Mouse (Mus musculus) mammary gland, adult 2 months (tissue): ENCODE data around the gene D17H6S53E. TPM values are rescaled to one million over a fixed set of nuclear protein-coding genes. Genes with fewer than 3 reads are reported as not detected.

Source experiments
- polyA plus RNA-seq: library from polyadenylated mRNA; depleted of rRNA; stranded (reverse); fragments of >200 nt; gene quantifications from 2 replicates; pipeline ENCODE4 v1.2.3, GENCODE M21; 2012; ENCODE audit warnings: low replicate concordance; rRNA removed

The D17H6S53E gene
- polyA plus RNA-seq, result 8.7 and 9.2 TPM in 2 replicates

DNA sequence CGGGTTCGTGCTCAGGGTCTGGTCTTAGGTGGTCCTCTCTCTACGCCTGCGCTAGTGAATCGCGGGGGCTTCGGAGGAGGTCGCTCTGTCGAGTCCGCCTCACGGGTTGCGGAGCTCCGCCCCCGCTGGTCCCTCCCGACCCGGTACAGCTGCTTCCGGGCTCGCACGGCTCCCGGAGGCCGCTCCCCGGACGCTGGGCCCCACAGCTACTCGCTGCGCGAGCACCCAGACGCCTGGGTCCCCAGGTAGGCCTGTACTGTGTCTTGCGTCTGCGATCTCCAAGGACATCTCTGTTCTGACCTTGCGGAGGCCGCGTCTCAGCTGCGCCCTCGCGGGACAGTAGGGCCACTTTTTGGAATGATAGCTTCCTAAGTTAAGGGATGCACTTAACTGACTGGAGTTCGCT is at the start of gene D17H6S53E:
D17H6S53E (plus strand) TSS at position 168 of the 406 bp plus-strand sequence.

DNA sequence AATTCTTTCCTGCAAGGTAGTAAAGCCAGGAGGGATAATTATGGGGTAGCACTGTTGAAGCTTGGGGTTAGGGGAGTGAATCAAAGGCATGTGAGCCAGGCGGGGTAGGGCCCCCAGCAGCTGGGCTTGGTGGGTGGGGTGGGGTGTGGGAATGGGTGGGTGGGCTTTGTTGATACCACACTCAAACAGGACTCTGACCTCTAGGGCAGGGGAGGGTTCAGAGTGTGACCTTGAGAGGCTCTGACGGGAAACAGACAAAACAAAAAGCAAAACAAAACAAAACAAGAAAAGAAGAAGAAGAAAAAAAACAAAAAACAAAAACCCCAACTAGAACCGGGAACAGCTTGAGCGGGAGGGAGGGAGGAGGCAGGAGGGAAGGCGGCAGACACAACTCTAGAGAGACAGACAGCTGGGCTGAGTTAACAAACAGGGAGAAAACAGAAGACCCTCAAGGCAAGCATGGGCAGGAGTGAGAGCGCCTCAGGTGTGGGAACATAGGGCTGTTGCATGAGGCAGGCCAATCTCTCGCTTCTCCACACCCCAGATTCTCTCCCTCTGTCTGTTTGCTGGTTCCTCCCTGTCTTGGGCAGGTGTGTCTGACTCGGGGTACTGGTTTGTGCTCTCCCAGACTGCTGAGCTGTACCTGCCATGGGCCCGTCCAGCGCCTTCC is 49.5 kb upstream of the D17H6S53E start, which contains the start of gene Ly6g6e:
Ly6g6e (plus strand) TSS at position 396 of the 670 bp plus-strand sequence.

DNA sequence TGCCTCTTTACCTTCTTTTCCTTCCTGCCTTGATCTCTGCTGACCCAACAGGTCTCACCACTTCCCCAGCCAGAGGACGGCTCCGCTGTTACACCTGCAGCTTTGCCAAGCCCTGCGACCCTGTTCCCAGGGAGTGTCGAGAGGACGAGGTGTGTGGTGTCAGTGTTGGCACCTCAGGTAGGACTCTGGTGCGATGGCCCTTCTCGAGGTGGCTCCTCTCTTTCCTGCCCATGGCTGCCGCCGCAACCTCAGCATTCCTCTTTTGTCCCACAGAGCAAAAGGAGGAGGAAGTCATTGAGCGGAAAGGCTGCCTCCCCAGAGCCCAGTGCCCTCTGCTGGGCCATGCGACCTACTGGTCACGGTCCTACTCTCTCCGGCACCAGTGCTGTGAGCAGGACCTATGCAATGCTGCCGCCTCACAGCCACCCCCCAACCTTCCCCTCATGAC is 48.4 kb upstream of the D17H6S53E start, which contains the start of gene Ly6g6d:
Ly6g6d (minus strand) TSS at position 280 of the 448 bp plus-strand sequence.

DNA sequence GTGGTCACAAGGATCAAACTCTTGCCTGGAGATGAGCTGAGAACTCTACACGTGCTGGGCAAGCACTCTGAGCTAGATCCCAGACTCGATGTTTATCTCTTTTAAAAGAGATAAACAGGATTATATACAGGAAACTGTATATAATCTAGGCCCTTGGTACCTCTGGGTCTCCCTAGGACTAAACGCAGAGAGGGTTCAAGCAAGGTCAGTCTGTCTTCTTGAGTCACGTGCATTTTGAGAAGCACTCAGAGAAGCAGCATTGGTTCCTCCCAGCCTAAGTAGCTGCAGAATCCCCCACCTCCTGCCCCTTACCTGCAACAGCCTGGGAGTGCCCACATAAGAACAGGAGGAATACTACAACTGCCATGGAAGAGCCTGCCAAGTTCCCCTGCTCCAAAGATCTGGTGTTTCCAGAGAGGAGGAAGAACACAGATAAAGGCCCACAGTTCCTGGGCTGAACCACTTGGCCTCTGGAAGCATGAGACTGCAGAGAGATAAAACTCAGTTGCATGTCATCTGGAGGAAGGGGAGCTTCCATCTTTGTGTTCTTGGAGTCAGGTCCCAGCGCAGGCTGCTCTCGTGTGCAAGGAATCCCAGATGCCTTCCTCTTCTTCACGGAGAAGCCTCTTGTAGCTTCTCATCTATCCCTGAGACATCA is 40.8 kb upstream of the D17H6S53E start, which contains the start of gene Ly6g6f:
Ly6g6f (minus strand) TSS at position 403 of the 658 bp plus-strand sequence.

DNA sequence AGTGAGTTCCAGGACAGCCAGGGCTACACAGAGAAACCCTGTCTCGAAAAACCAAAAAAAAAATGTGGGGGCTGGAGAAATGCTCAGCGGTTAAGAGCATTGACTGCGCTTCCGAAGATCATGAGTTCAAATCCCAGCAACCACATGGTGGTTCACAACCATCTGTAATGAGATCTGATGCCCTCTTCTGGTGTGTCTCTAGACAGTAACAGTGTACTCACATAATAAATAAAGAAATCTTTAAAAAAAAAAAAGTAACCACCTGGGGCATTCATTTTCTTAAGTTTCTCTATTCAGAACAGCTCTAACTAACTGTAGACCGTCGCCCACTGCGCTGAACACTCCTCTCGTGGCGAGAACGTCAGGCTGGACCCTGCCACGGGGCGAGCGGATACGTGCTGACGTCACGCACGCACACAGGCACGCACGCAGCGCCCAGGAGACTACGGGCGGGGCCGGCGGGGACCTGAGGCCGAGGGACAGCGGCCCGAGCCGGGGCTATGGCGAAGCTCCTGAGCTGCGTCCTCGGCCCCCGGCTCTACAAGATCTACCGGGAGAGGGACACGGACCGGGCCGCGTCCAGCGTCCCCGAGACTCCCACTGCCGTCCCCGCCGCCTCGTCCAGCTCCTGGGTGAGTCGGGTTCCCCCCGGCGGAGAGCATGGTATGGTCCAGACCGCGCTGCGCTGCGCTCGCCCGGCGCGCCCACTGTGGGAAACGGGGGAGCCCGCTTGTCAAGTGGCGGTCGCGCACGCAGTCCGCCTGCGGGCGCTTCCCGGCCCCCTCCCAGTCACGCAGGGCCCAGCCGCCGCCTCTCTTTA is 37.1 kb upstream of the D17H6S53E start, which contains the start of gene Abhd16a:
Abhd16a (plus strand) TSS at position 439 of the 820 bp plus-strand sequence.

DNA sequence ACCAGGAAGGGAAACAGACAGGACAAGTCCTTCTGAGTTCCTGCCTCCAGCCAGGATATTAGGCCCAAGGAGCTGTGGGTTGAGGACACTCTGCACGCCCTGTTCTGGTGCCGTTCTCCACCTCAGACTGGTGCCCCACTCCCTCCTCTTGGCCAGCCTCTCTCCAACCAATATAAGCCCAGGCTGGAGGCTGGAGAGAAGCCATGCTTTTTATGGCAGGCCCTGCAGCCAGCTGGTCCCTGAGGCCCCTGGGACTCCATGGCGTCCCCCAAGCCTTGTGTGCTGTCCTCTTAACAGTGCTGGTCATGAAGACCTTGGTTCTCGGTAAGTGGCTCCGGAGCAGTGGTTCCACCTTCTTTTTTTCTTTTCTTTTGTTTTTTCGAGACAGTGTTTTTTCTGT is 18.1 kb upstream of the D17H6S53E start, which contains the start of gene Ly6g5c:
Ly6g5c (plus strand) TSS at position 183 of the 400 bp plus-strand sequence.

DNA sequence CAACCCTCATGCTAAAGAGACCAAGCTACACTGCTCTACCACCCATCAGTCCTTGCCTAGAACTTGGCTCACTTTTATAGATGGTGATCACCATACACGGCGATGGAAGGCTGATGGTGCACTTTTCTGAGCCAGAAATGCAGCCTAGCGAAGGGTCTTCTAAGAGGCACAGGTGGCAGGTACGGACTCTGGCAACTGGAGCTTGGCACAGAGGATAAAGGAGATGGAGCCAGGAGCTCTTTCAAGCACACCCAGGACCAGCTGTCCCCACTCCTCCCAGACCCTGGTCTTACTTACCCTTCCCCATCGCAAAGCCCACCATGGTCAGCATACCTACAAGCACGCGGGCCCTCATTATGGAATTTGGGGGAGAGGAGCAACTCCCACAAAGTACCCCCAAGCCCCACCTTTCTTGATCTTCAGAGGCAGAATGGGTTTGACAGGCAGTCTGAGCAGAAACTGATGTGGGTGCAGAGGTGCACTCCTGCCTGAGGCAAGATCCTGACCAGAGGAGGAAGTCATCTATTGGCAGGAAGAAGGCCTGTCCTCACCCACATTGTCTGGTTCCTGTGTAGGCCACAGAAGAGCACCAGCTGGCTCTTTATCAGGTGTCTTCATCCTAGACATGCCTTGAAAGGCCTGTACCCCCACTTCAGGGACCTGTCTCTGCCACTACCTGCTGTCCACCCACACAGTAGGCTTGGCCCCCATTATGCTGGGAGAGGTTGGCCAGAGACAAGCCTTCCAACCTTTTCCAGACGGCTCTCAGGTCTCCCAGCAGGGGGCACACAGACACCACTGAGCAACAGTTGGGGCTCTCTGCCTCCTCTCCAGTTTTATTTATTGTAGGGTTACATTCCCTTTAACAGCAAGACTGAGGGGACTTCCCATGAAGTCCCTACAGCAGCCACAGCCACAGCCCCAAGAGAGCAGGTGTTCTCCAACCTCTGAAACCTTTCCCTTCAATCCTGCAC is 10.8 kb upstream of the D17H6S53E start, which contains the start of gene Ly6g5b:
Ly6g5b (minus strand) TSS at position 383 of the 974 bp plus-strand sequence.

DNA sequence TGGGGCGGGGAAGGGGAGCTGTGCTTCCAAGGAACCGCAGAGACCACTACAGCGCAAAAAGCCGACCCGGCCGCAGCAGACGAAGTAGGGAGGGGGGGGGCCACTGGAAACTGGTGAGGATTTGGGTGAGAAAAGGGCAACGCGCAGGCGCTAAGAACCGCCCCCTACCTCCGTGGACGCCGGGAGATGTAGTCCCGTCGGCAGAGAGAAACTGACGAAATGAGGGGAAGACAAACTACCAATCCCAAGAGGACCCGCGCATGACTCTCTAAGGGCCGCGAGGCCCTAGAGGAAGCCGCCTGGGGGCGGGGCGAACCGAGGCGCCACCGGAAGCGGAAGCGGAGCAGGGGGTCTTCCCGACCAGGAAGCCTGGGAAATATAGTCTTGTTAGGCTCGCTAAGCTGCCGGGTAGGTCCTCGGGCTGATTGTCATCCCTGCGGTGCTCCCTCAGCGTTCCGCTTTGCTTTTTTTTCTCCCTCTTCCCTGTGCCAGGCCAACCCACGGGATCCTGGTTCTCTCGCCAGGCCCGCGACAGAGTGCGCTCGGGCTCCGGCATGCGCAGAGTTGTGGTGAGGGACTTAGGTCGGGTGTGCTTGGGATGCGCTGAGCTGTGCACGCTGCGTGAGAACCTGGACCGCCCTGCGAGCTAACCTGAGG is 4.9 kb upstream of the D17H6S53E start, which contains the start of gene Gpank1:
Gpank1 (plus strand) TSS at position 313 of the 657 bp plus-strand sequence.

DNA sequence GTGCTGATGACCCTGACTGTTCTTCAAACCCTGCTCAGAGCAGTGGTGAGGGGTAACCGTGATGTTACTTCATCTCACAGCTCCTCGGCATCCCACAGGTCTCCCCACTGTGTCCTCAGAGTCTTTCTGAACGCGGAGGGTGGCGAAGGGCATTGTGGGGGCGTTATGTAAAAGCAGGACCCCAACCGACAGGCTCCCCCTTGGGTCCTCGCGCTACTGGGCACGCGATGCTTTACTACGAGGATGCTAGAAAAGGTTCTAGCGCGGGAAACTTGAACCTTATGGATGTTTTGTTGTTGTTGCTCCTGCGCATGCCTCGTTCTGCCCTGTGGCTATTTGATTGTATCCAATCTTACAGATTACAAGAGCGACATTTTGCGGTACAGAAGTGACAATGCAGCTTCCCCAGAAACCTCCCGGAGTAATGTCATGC is 4.3 kb upstream of the D17H6S53E start, which contains the start of gene Csnk2b:
Csnk2b (minus strand) TSS at position 183 of the 433 bp plus-strand sequence.

DNA sequence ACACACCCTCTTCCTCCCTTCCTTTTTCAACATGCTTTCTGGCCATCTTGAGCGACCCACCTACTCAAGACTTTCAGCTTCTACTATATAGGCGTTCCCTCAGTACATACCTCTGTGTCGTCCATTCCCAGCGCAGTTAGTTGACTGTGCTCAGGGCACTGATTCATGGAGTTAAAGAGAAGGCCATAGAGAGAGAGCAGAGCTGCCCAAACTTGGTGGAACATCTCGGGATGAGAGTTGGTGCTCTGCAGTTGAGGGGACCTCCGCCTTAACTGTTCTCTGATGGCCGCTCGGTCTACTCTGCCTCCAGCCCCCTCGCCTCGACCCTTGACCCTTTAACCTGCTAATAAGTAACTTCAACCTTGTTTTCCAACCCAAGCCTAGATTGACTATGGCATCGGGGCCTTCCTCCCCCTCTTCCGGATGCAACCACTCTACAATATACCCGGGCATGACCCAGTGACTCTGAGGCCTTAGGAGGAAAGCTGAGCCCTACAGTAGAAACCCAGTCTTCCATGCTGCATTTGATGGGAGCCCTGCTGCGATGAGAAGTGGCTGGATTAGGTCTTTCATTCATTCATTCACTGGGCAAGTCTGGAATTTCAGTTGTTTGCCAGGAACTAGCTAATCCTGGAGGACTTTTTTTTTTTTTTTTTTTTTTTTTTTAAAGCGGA is 5.5 kb downstream of the D17H6S53E start, which contains the start of gene Apom:
Apom (minus strand) TSS at position 551 of the 674 bp plus-strand sequence.

DNA sequence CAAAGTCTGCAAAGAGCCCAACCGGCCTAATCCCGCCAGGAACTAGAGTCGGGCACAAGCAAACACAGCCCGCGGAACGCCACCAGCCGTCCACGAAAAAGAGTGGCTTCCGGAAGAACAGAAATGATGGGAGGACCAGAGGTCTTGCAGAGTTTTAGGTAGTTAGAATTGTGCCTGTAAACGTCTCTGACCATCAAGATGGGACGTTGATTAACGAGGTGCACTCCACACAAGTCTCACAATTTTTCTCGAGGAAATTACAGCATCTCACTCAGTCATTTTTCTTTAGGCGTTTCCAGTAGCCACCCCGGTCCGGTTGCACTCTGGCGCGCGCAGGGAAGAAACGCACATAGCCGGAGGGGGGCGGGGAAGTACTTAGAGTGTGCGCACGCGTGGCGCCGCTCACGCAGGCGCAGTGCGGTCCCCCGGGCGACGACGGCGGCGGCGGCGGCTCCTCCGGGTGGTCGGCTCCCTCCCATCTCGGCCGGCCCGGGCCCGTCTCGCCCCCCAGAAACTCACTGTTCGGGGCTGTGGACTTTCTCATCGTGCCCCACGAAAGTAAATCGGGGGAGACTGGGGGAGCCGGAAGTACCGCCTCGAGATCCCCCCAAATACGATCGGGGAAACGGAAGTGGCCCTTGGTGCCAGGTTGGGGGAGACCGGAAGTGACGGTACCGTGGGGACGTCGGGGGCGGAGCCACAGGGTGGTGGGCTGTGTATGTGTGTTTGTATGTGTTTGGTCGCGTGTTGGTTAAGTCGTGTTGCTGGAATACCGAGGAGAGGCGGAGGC is 8.8 kb downstream of the D17H6S53E start, which contains the start of gene Bag6:
Bag6 (plus strand) TSS at position 378 of the 790 bp plus-strand sequence.

DNA sequence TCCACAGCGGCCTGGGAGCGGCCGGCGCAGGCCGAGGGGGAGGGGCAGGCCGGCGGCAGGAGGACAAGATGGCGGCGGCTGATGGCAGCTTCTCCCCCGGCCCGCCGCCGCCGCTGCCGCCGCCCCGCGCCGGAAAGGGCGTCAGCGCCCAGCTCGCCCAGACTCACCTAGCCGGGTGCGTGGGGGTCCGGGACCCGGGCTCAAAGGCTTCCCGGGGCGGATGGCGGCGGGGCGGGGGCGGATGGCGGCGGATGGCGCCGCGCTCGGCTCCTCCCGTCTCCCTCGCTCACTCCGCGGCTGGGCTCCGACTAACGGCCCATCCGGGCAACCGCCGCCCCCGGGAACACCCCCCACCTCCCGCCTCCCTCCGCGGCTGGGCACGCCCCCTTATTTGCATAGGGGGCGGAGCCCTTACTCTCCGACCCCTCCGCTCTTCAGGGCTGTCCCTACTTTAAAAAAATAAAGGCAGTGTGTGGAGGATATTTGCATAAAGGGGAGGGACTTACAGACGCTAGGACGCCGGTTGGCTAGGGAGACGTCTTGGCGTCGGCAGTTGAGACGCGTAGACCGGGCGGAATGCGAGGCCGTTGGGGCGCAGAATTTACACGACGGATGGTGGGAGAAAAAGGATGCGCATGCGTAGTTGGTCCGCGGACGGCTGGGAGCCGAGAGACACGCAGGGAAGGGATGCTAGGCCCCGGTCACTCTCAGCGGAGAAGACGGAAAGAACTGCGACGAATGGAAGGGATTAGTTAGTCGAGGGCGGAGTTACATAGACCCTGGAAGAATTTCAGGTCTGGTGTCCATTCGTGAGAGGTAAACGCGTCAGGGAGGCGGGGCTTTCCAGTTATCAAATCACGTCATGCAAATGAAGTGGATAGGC is 38.6 kb downstream of the D17H6S53E start, which contains the start of gene Prrc2a:
Prrc2a (minus strand) TSS at position 330 of the 883 bp plus-strand sequence.

DNA sequence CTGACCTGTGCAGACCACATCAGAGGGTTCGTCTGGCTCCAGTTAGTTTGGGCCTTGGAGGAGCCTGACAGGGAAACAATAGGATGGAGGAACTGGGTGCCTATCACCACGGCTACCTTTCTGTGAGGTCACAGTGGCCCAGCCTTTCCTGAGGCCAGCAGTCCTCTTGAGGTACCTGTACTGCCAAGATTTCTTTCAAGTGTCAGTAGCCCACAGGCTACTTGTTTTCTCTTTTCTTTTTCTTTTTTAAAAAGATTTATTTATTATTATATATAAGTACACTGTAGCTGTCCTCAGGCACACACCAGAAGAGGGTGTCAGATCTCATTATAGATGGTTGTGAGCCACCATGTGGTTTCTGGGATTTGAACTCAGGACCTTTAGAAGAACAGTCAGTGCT is 49.8 kb downstream of the D17H6S53E start, which contains the start of gene Aif1:
Aif1 (minus strand) TSS at position 101 of the 400 bp plus-strand sequence.

